Mouse (Mus musculus) WW6 (cell line): ENCODE data around the gene Casp14.

Source experiments
- DNase-seq: peaks from one replicate; pipeline ENCODE4 v3.0.0-alpha.2; 2013; ENCODE audit warnings: low read depth, low spot score

Gene Casp14

GRCm38 (mm10) chr10:78718056-78718455, at the start of gene Casp14:
Gene Casp14, minus strand, starts transcription at chr10:78718294.
- DNase-seq: no peak

- no peak for DNase-seq
Measured at GRCm38 (mm10) chr10:78765570-78765969, 47.5 kb upstream of the Casp14 start.

GRCm38 (mm10) chr10:78756021-78756420, 37.9 kb upstream of the Casp14 start:
- no peak for DNase-seq

- peak; percentile 42 for DNase-seq
Measured at GRCm38 (mm10) chr10:78752452-78753191, 34.5 kb upstream of the Casp14 start, which contains the start of gene Ccdc105. Gene Ccdc105, minus strand, starts transcription at chr10:78753065.

GRCm38 (mm10) chr10:78748946-78749345, 30.9 kb upstream of the Casp14 start:
- DNase-seq: no peak

GRCm38 (mm10) chr10:78748161-78748560, 30.1 kb upstream of the Casp14 start:
- DNase-seq: no peak

- peak; percentile 75 for DNase-seq
Measured at GRCm38 (mm10) chr10:78747035-78747721, 29.1 kb upstream of the Casp14 start.

- no peak for DNase-seq
Measured at GRCm38 (mm10) chr10:78745453-78746232, 27.5 kb upstream of the Casp14 start.

- no peak for DNase-seq
Measured at GRCm38 (mm10) chr10:78743721-78744120, 25.6 kb upstream of the Casp14 start.

- DNase-seq: no peak
Measured at GRCm38 (mm10) chr10:78739821-78740220, 21.7 kb upstream of the Casp14 start.

- DNase-seq: no peak
Measured at GRCm38 (mm10) chr10:78727876-78728275, 9.8 kb upstream of the Casp14 start.

- DNase-seq: no peak
Measured at GRCm38 (mm10) chr10:78727035-78727434, 8.9 kb upstream of the Casp14 start.

- DNase-seq: no peak
Measured at GRCm38 (mm10) chr10:78723416-78723815, 5.3 kb upstream of the Casp14 start.

GRCm38 (mm10) chr10:78722654-78723053, 4.6 kb upstream of the Casp14 start:
- no peak for DNase-seq

GRCm38 (mm10) chr10:78722036-78722435, 3.9 kb upstream of the Casp14 start:
- no peak for DNase-seq

GRCm38 (mm10) chr10:78716231-78716630, 1.9 kb downstream of the Casp14 start:
- DNase-seq: no peak

GRCm38 (mm10) chr10:78715156-78715555, 2.9 kb downstream of the Casp14 start:
- DNase-seq: no peak

- no peak for DNase-seq
Measured at GRCm38 (mm10) chr10:78714129-78714528, 4.0 kb downstream of the Casp14 start.

GRCm38 (mm10) chr10:78710706-78711105, 7.4 kb downstream of the Casp14 start:
- DNase-seq: no peak

- DNase-seq: no peak
Measured at GRCm38 (mm10) chr10:78700881-78701280, 17.2 kb downstream of the Casp14 start.

GRCm38 (mm10) chr10:78689973-78690372, 28.1 kb downstream of the Casp14 start:
- DNase-seq: no peak

- DNase-seq: no peak
Measured at GRCm38 (mm10) chr10:78686995-78687577, 31.0 kb downstream of the Casp14 start.
